Comparison of ENCODE assay signal across 8 mouse cellular contexts in genomic region chr1:64738180-64738555, GRCm38 (mm10). TPM values are rescaled to one million over a fixed set of nuclear protein-coding genes. Genes with fewer than 3 reads are reported as not detected.
DNase-seq lines count a peak whose midpoint lies in the region; ATAC-seq lines count a peak whose summit lies in the region.

No protein-coding gene starts in this region.

- ATAC-seq in erythroblast, adult 5-6 weeks (replicated peaks; ENCODE audit: low FRiP score, poor library complexity, severe bottlenecking) = peak; percentile 33
- peak; percentile 41 for ATAC-seq in kidney, embryonic 15.5 days (replicated peaks; ENCODE audit: low FRiP score)
- peak; percentile 4 for ATAC-seq in megakaryocyte, adult 5-6 weeks (ENCODE audit: poor library complexity, severe bottlenecking)

- H3K9ac ChIP-seq in kidney, embryonic 15.5 days = peak overlapping the region; percentile 44; the same call in 1 of the 2 replicates

- H3K27me3 ChIP-seq in kidney, embryonic 15.5 days = peaks cover 28% of the 10 kb centered on the region

- peaks cover 42% of the 10 kb centered on the region for H3K4me1 ChIP-seq in kidney, embryonic 15.5 days

- H3K27ac ChIP-seq in kidney, embryonic 15.5 days = peak overlapping the region; percentile 92

- under 1% methylated on average over 11 of the region's 11 CpGs for WGBS in kidney, embryonic 15.5 days

- peak overlapping the region; percentile 96 for H3K4me2 ChIP-seq in kidney, embryonic 15.5 days

- peak; percentile 64 for DNase-seq in retina, embryonic 14.5 days (ENCODE audit: low spot score)
- no peak for DNase-seq in retina, postnatal 1 day
- DNase-seq in testis, postnatal 14 days (ENCODE audit: low spot score) = no peak
- no peak for DNase-seq in thymus, postnatal 10 days (ENCODE audit: low spot score in 2 of 2)
- no peak for DNase-seq in urinary bladder, postnatal 4 days (ENCODE audit: low spot score in 2 of 2)

- no peaks in the 10 kb centered on the region; the same call in 1 of the 2 replicates for H3K36me3 ChIP-seq in kidney, embryonic 15.5 days

- H3K4me3 ChIP-seq in kidney, embryonic 15.5 days (replicated peaks) = peak overlapping the region; percentile 60

- H3K9me3 ChIP-seq in kidney, embryonic 15.5 days (replicated peaks) = no peaks in the 10 kb centered on the region

RNA-seq across cellular contexts. Expression of gene Fzd5, which starts 0.6 kb away (rescaled TPM):
- 2.7 and 5.0 TPM in 2 replicates for total RNA-seq in erythroblast, adult 5-6 weeks (2015; ENCODE audit: low replicate concordance)
- 4.3 and 5.4 TPM in 2 replicates for total RNA-seq in erythroblast, adult 5-6 weeks (2017; ENCODE audit: low replicate concordance)
- polyA plus RNA-seq in kidney, embryonic 15.5 days (2015; fragmentation: Nextera tagmentation; extraction: Ambion mirVana) = 2.2 and 2.4 TPM in 2 replicates
- 1.4 and 1.8 TPM in 2 replicates for total RNA-seq in megakaryocyte, adult 5-6 weeks (2015)
- 1.6 and 2.0 TPM in 2 replicates for total RNA-seq in megakaryocyte, adult 5-6 weeks (2017)

RNA-seq across cellular contexts. Expression of gene Ccnyl1, which starts 47.9 kb away (rescaled TPM):
- total RNA-seq in erythroblast, adult 5-6 weeks (2015; ENCODE audit: low replicate concordance) = 2.5 and 2.9 TPM in 2 replicates
- total RNA-seq in erythroblast, adult 5-6 weeks (2017; ENCODE audit: low replicate concordance) = 1.4 and 6.6 TPM in 2 replicates
- polyA plus RNA-seq in kidney, embryonic 15.5 days (2015; fragmentation: Nextera tagmentation; extraction: Ambion mirVana) = 5.0 and 5.5 TPM in 2 replicates
- total RNA-seq in megakaryocyte, adult 5-6 weeks (2015) = 10.6 and 12.6 TPM in 2 replicates
- total RNA-seq in megakaryocyte, adult 5-6 weeks (2017) = 10.4 and 11.1 TPM in 2 replicates
